Mouse (Mus musculus) midbrain, embryonic 16.5 days (tissue): Measurements from ENCODE around the gene Prickle1. TPM values are rescaled to one million over a fixed set of nuclear protein-coding genes. Genes with fewer than 3 reads are reported as not detected.

Source experiments
- ATAC-seq: fragments of 200-750 bp; cut with Nextera tagmentation; 2 replicates; pipeline ENCODE4 v1.8.0; 2017; ENCODE audit warnings: moderate TSS enrichment
- H3K27ac ChIP-seq: fragments of 300-500 bp; sonication (generic); 2 replicates; pipeline ENCODE4 v1.5.1; 2014; ENCODE audit warnings: mild to moderate bottlenecking, low read length, mixed read lengths
- H3K27me3 ChIP-seq: fragments of 300-500 bp; sonication (generic); 2 replicates; pipeline ENCODE4 v1.6.1; 2014; ENCODE audit warnings: low read depth, low read length, mixed read lengths; ENCODE audit not compliant: control insufficient read depth, insufficient read depth
- H3K36me3 ChIP-seq: fragments of 300-500 bp; sonication (generic); 2 replicates; pipeline ENCODE4 v1.6.1; 2014; ENCODE audit warnings: mild to moderate bottlenecking, low read length, moderate library complexity, mixed read lengths; ENCODE audit not compliant: control insufficient read depth, insufficient read depth
- H3K4me1 ChIP-seq: fragments of 300-500 bp; sonication (generic); 2 replicates; pipeline ENCODE4 v1.6.1; 2014; ENCODE audit warnings: mild to moderate bottlenecking, low read length, mixed read lengths; ENCODE audit not compliant: control insufficient read depth, insufficient read depth
- H3K4me2 ChIP-seq: fragments of 300-500 bp; sonication (generic); 2 replicates; pipeline ENCODE4 v1.6.1; 2014; ENCODE audit warnings: mild to moderate bottlenecking, low read length, mixed read lengths
- H3K4me3 ChIP-seq: fragments of 300-500 bp; sonication (generic); 2 replicates; pipeline ENCODE4 v1.5.1; 2014; ENCODE audit warnings: low read depth, mild to moderate bottlenecking, low read length, moderate library complexity, mixed read lengths
- H3K9ac ChIP-seq: fragments of 300-500 bp; sonication (generic); 2 replicates; pipeline ENCODE4 v1.6.1; 2014; ENCODE audit warnings: low read depth, low read length, mixed read lengths
- H3K9me3 ChIP-seq: fragments of 300-500 bp; sonication (generic); replicated peaks from 2 replicates; pipeline ENCODE4 v1.6.1; 2014; ENCODE audit warnings: mild to moderate bottlenecking, low read length, mixed read lengths; ENCODE audit not compliant: control insufficient read depth, poor library complexity, severe bottlenecking
- WGBS: fragments of 180-500 bp; shearing (Covaris S2); extraction: QIAGEN DNeasy Blood & Tissue Kit; methylation state at CpG from one replicate; pipeline ENCODE4 v1.1.7; 2014; 5-methylcytosine and 5-hydroxymethylcytosine counted together
- polyA plus RNA-seq: library from polyadenylated mRNA; unstranded; fragments of >200 nt; fragmentation: Nextera tagmentation; extraction: Ambion mirVana; gene quantifications from 2 replicates; pipeline ENCODE4 v1.2.1, GENCODE M21; 2015

Gene Prickle1
- polyA plus RNA-seq, 1 experiment from 2014 or later: 14.0 TPM

DNA sequence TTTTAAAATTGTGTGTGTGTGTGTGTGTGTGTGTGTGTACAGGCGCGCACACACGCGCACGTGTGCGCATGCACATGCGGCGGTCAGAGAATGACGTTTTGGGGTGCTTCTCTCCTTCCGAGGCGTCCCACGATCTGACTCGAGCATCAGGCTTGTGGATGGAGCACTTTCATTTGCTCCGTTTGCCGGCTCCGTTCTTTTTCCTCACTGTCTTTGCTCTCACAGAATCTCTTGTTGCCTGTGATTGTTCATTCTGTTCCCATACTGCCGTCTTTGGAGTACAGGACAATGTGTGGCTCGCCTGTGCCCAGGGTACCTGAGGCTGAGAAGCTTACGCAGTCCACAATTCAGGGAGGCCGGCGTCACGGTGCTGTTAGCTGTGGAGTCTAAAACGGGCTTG, 134.6 kb downstream of the Prickle1 start:
- Histone ChIP-seq H3K9ac (no peak overlapping the region), H3K9me3 (no peaks in the 10 kb centered on the region; the same call in 1 of the 2 replicates), H3K4me3 (no peak overlapping the region), H3K4me1 (no peaks in the 10 kb centered on the region), H3K36me3 (peaks cover 4% of the 10 kb centered on the region), H3K27me3 (no peaks in the 10 kb centered on the region), H3K4me2 (no peak overlapping the region), H3K27ac (no peak overlapping the region)
- WGBS: 93% methylated on average over 23 of the region's 23 CpGs
- no peak for ATAC-seq

DNA sequence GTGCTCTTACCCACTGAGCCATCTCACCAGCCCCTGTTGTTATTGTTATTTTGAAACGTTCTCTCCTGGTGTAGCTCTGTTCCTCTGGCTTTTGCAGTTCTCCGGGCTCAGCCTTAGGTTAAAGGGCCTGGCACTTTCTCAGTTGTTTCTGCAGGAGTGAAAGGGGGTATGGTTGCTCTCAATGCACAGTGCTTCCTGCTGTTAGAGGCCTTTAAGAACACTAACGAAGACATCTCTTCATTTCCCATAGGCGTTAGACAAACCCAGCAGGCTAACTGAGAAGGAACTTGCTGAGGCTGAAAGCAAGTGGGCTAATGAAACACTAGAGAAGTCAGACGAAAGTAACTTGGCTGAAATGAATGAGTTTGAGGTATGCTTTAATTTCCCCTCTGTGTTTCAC, 136.3 kb downstream of the Prickle1 start:
- Histone ChIP-seq H3K36me3 (no peaks in the 10 kb centered on the region), H3K27me3 (no peaks in the 10 kb centered on the region), H3K9ac (no peak overlapping the region), H3K4me2 (no peak overlapping the region), H3K9me3 (no peaks in the 10 kb centered on the region; the same call in 1 of the 2 replicates), H3K4me1 (no peaks in the 10 kb centered on the region), H3K4me3 (no peak overlapping the region), H3K27ac (no peak overlapping the region)
- no peak for ATAC-seq
- whole genome bisulfite sequencing: 57% methylated on average over 5 of the region's 5 CpGs

DNA sequence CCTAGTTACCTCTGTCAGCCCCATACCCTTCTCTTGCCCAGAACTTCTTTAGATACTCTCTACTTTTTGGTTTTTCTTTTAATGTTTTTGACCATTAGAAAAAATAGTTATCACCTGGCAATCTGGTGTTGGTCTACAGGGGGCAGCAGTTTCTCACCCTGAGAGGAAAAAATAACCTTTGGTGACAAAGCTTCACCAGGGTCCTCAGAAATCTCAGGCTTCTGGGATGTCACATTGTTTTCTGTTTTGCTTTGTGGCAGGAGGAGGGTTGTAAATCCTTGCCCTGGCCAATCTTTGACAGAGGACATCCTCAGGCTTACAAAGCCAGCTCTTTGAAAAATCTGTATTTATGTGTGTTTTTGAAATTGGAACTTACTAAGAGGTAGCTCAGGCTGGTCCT, 139.7 kb downstream of the Prickle1 start:
- Histone ChIP-seq H3K36me3 (no peaks in the 10 kb centered on the region), H3K27ac (no peak overlapping the region), H3K4me1 (no peaks in the 10 kb centered on the region), H3K4me3 (no peak overlapping the region), H3K27me3 (no peaks in the 10 kb centered on the region), H3K9ac (no peak overlapping the region), H3K4me2 (no peak overlapping the region), H3K9me3 (no peaks in the 10 kb centered on the region; the same call in 1 of the 2 replicates)
- no peak for ATAC-seq

GRCm38 (mm10) chr15:93453296-93453695, 142.4 kb downstream of the Prickle1 start:
- 91% methylated on average over 1 of the region's 1 CpGs for WGBS
- H3K27ac ChIP-seq: no peak overlapping the region

More at GRCm38 (mm10) chr15:93453296-93453695, 142.4 kb downstream of the Prickle1 start:
- ATAC-seq: no peak
- Histone ChIP-seq H3K9me3 (no peaks in the 10 kb centered on the region), H3K9ac (no peak overlapping the region), H3K27me3 (no peaks in the 10 kb centered on the region), H3K4me2 (no peak overlapping the region), H3K36me3 (no peaks in the 10 kb centered on the region), H3K4me3 (no peak overlapping the region), H3K4me1 (no peaks in the 10 kb centered on the region)

Other genes starting within 250 kb of the Prickle1 start
- 151 and 161 TPM in 2 replicates for gene Zcrb1, start 197.6 kb downstream of the Prickle1 start, polyA plus RNA-seq
- gene Pphln1, start 197.5 kb downstream of the Prickle1 start, polyA plus RNA-seq: 37.2 and 40.6 TPM in 2 replicates